Mouse (Mus musculus): ENCODE measurements at regions not wholly inside any gene's neighbourhood (a gene's known extent, or its start where the extent isn't known, plus 50 kb on each side); places are given as distances from the start of the nearest gene placed in this dataset.

- no peak for DNase-seq
These were observed 51.6 kb upstream of the Lpp start for GRCm38 (mm10) chr16:24341736-24342135.

GRCm38 (mm10) chr16:24340646-24341045 is 52.7 kb upstream of the Lpp start:
- no peak for DNase-seq

- DNase-seq = no peak
These were observed 53.7 kb upstream of the Lpp start for GRCm38 (mm10) chr16:24339320-24340265.

GRCm38 (mm10) chr16:24338404-24338803 is 54.9 kb upstream of the Lpp start:
- no peak for DNase-seq

- DNase-seq = no peak
These were observed 58.9 kb upstream of the Lpp start for GRCm38 (mm10) chr16:24334389-24334788.

GRCm38 (mm10) chr16:24331446-24332020 is 61.8 kb upstream of the Lpp start:
- no peak for DNase-seq

- DNase-seq = no peak
These were observed 66.7 kb upstream of the Lpp start for GRCm38 (mm10) chr16:24326571-24326970.

- DNase-seq = peak; percentile 47
These were observed 67.3 kb upstream of the Lpp start for GRCm38 (mm10) chr16:24326046-24326445.

GRCm38 (mm10) chr16:24324917-24325316 is 68.4 kb upstream of the Lpp start:
- DNase-seq = no peak

GRCm38 (mm10) chr16:24318723-24319437 is 74.4 kb upstream of the Lpp start:
- DNase-seq = no peak

GRCm38 (mm10) chr16:24313544-24314326 is 79.6 kb upstream of the Lpp start:
- no peak for DNase-seq

- no peak for DNase-seq
These were observed 87.9 kb upstream of the Lpp start for GRCm38 (mm10) chr16:24305391-24305790.

GRCm38 (mm10) chr16:24296790-24297189 is 96.5 kb upstream of the Lpp start:
- DNase-seq = no peak

- no peak for DNase-seq
These were observed 97.5 kb upstream of the Lpp start for GRCm38 (mm10) chr16:24295626-24296440.

GRCm38 (mm10) chr16:24284215-24284614 is 109.1 kb upstream of the Lpp start:
- no peak for DNase-seq

- peak; percentile 96 for DNase-seq
These were observed 111.1 kb upstream of the Lpp start for GRCm38 (mm10) chr16:24282194-24282683.

GRCm38 (mm10) chr16:24281561-24281960 is 111.7 kb upstream of the Lpp start:
- no peak for DNase-seq

GRCm38 (mm10) chr16:24277857-24278256 is 115.5 kb upstream of the Lpp start:
- no peak for DNase-seq

GRCm38 (mm10) chr16:24262701-24263100 is 130.6 kb upstream of the Lpp start:
- no peak for DNase-seq

- DNase-seq = no peak
These were observed 133.5 kb upstream of the Lpp start for GRCm38 (mm10) chr16:24259711-24260230.

- DNase-seq = no peak
These were observed 134.3 kb upstream of the Lpp start for GRCm38 (mm10) chr16:24258991-24259390.
